Mouse (Mus musculus) olfactory bulb, adult 2 months (tissue): ENCODE results near the gene Ssb. TPM values are rescaled to one million over a fixed set of nuclear protein-coding genes. Genes with fewer than 3 reads are reported as not detected.

ENCODE experiments used
- H3K27ac ChIP-seq: fragments of 200-500 bp; 2 replicates; pipeline ENCODE4 v1.5.1; 2012; ENCODE audit warnings: low read depth, low read length; ENCODE audit not compliant: insufficient read depth
- H3K4me1 ChIP-seq: fragments of 200-500 bp; 2 replicates; pipeline ENCODE4 v1.6.1; 2012; ENCODE audit warnings: low read length; ENCODE audit not compliant: control insufficient read depth, insufficient read depth
- H3K4me3 ChIP-seq: fragments of 200-500 bp; 2 replicates; pipeline ENCODE4 v1.5.1; 2012; ENCODE audit warnings: mild to moderate bottlenecking, low read depth, low read length, moderate library complexity; ENCODE audit not compliant: insufficient read depth
- CTCF ChIP-seq: fragments of 200-500 bp; IDR thresholded peaks from 2 replicates; pipeline ENCODE4 v1.5.1; 2012; ENCODE audit warnings: low read depth, mild to moderate bottlenecking, low read length, moderate library complexity; ENCODE audit not compliant: insufficient read depth
- POLR2A ChIP-seq: fragments of 200-500 bp; IDR thresholded peaks from 2 replicates; pipeline ENCODE4 v1.6.1; 2012; ENCODE audit warnings: mild to moderate bottlenecking, low read depth, low read length, moderate library complexity; ENCODE audit not compliant: insufficient read depth
- WGBS: fragments of 180-500 bp; shearing (Covaris S2); methylation state at CpG from one replicate; pipeline ENCODE4 v1.1.7; 2018; 5-methylcytosine and 5-hydroxymethylcytosine counted together
- polyA plus RNA-seq: library from polyadenylated mRNA; stranded (reverse); fragments of >200 nt; gene quantifications from 2 replicates; pipeline ENCODE4 v1.2.4, GENCODE M21; 2012; ENCODE audit warnings: low replicate concordance; ENCODE audit not compliant: missing spikeins, insufficient read depth, insufficient read length

Gene Ssb
- polyA plus RNA-seq, 1 experiment, result 660 TPM

- H3K4me1 ChIP-seq, result no peaks in the 10 kb centered on the region
- no peak for TF ChIP-seq CTCF
- TF ChIP-seq POLR2A, result no peak
- 39% methylated on average over 2 of the region's 2 CpGs for WGBS
- no peak overlapping the region for H3K27ac ChIP-seq
- H3K4me3 ChIP-seq, result no peak overlapping the region
Measured at GRCm38 (mm10) chr2:69912801-69913200, 51.4 kb downstream of the Ssb start.

GRCm38 (mm10) chr2:69917301-69917700, 55.9 kb downstream of the Ssb start:
- 77% methylated on average over 3 of the region's 3 CpGs for WGBS
- TF ChIP-seq CTCF (no peak), POLR2A (no peak)
- Histone ChIP-seq H3K27ac (no peak overlapping the region), H3K4me3 (no peak overlapping the region), H3K4me1 (no peaks in the 10 kb centered on the region)

Other genes starting within 250 kb of the Ssb start
- not detected in 2 replicates for gene Bbs5, start 214.4 kb upstream of the Ssb start, polyA plus RNA-seq
- gene Klhl41, start 191.4 kb upstream of the Ssb start, polyA plus RNA-seq, result not detected in 2 replicates
- gene Fastkd1, start 148.0 kb upstream of the Ssb start, polyA plus RNA-seq, result not detected in 2 replicates
- 155 TPM in 1 of 2 replicates, not detected in the other for gene Ppig, start 139.0 kb upstream of the Ssb start, polyA plus RNA-seq
- not detected in 2 replicates for gene Ccdc173, start 72.0 kb upstream of the Ssb start, polyA plus RNA-seq
- not detected in 2 replicates for gene Phospho2, start 71.9 kb upstream of the Ssb start, polyA plus RNA-seq
- not detected in 2 replicates for gene Klhl23, start 39.6 kb upstream of the Ssb start, polyA plus RNA-seq
- not detected in 2 replicates for gene Mettl5, start 24.1 kb downstream of the Ssb start, polyA plus RNA-seq
- 194 TPM in 1 of 2 replicates, not detected in the other for gene Ubr3, start 35.7 kb downstream of the Ssb start, polyA plus RNA-seq
- gene Myo3b, start 177.6 kb downstream of the Ssb start, polyA plus RNA-seq, result not detected in 2 replicates